Mouse (Mus musculus): ENCODE data around the gene Pawr. TPM values are rescaled to one million over a fixed set of nuclear protein-coding genes. Genes with fewer than 3 reads are reported as not detected.

Gene Pawr
- polyA plus RNA-seq, 1 experiment from 2014 or later: 12.8 TPM

GRCm38 (mm10) chr10:108328983-108329382 is 2.9 kb upstream of the Pawr start:
- Histone ChIP-seq H3K4me1 (replicated peaks; ENCODE audit: control insufficient read depth, insufficient read depth, low read length) (no peaks in the 10 kb centered on the region; the same call in 1 of the 2 replicates), H3K9me3 (ENCODE audit: control insufficient read depth, low read length) (no peaks in the 10 kb centered on the region), H3K9ac (ENCODE audit: low read depth, low read length) (no peak overlapping the region), H3K27ac (ENCODE audit: low read depth, low read length) (no peak overlapping the region), H3K27me3 (replicated peaks; ENCODE audit: control insufficient read depth, insufficient read depth, low read length) (peaks cover 6% of the 10 kb centered on the region), H3K36me3 (ENCODE audit: control insufficient read depth, insufficient read depth, low read length) (no peaks in the 10 kb centered on the region), H3K4me3 (ENCODE audit: low read depth, low read length) (no peak overlapping the region), H3K4me2 (no peak overlapping the region)
- WGBS: 86% methylated on average over 12 of the region's 12 CpGs
- DNase-seq (ENCODE audit: low spot score): no peak
- no peak for ATAC-seq (replicated peaks; ENCODE audit: low FRiP score)

GRCm38 (mm10) chr10:108329771-108330170 is 2.1 kb upstream of the Pawr start:
- Histone ChIP-seq H3K9ac (ENCODE audit: low read depth, low read length) (no peak overlapping the region), H3K27me3 (replicated peaks; ENCODE audit: control insufficient read depth, insufficient read depth, low read length) (peaks cover 6% of the 10 kb centered on the region), H3K4me1 (replicated peaks; ENCODE audit: control insufficient read depth, insufficient read depth, low read length) (no peaks in the 10 kb centered on the region; the same call in 1 of the 2 replicates), H3K36me3 (ENCODE audit: control insufficient read depth, insufficient read depth, low read length) (no peaks in the 10 kb centered on the region), H3K9me3 (ENCODE audit: control insufficient read depth, low read length) (no peaks in the 10 kb centered on the region), H3K27ac (ENCODE audit: low read depth, low read length) (no peak overlapping the region), H3K4me3 (ENCODE audit: low read depth, low read length) (no peak overlapping the region), H3K4me2 (no peak overlapping the region)
- WGBS: 76% methylated on average over 5 of the region's 5 CpGs
- DNase-seq (ENCODE audit: low spot score) (no peak), ATAC-seq (replicated peaks; ENCODE audit: low FRiP score) (no peak)

GRCm38 (mm10) chr10:108330964-108331363 is 957 bp upstream of the Pawr start:
- Histone ChIP-seq H3K36me3 (ENCODE audit: control insufficient read depth, insufficient read depth, low read length) (0 out of 2 replicates have a peak, but pooled peaks cover under 1% of the 10 kb centered on the region), H3K27ac (ENCODE audit: low read depth, low read length) (no peak overlapping the region), H3K9me3 (ENCODE audit: control insufficient read depth, low read length) (no peaks in the 10 kb centered on the region), H3K4me1 (replicated peaks; ENCODE audit: control insufficient read depth, insufficient read depth, low read length) (no peaks in the 10 kb centered on the region; the same call in 1 of the 2 replicates), H3K4me2 (peak overlapping the region; percentile 93), H3K27me3 (replicated peaks; ENCODE audit: control insufficient read depth, insufficient read depth, low read length) (peaks cover 6% of the 10 kb centered on the region), H3K4me3 (ENCODE audit: low read depth, low read length) (peak overlapping the region; percentile 79; the same call in 1 of the 2 replicates), H3K9ac (ENCODE audit: low read depth, low read length) (no peak overlapping the region)
- ATAC-seq (replicated peaks; ENCODE audit: low FRiP score) (no peak), DNase-seq (ENCODE audit: low spot score) (no peak)
- WGBS: 15% methylated on average over 10 of the region's 10 CpGs

- Histone ChIP-seq H3K27ac (ENCODE audit: low read depth, low read length) (peak overlapping the region; percentile 68), H3K4me3 (ENCODE audit: low read depth, low read length) (peak overlapping the region; percentile 79), H3K4me2 (peak overlapping the region; percentile 93), H3K27me3 (replicated peaks; ENCODE audit: control insufficient read depth, insufficient read depth, low read length) (peaks cover 6% of the 10 kb centered on the region), H3K9me3 (ENCODE audit: control insufficient read depth, low read length) (no peaks in the 10 kb centered on the region), H3K36me3 (ENCODE audit: control insufficient read depth, insufficient read depth, low read length) (0 out of 2 replicates have a peak, but pooled peaks cover 2% of the 10 kb centered on the region), H3K4me1 (replicated peaks; ENCODE audit: control insufficient read depth, insufficient read depth, low read length) (no peaks in the 10 kb centered on the region; the same call in 1 of the 2 replicates), H3K9ac (ENCODE audit: low read depth, low read length) (peak overlapping the region; percentile 82)
- ATAC-seq (replicated peaks; ENCODE audit: low FRiP score) (peak; percentile 53), DNase-seq (ENCODE audit: low spot score) (peak; percentile 68)
- WGBS: under 1% methylated on average over 100 of the region's 129 CpGs
Observed at GRCm38 (mm10) chr10:108332571-108333541, 935 bp downstream of the Pawr start.

GRCm38 (mm10) chr10:108333642-108334041 is 1.7 kb downstream of the Pawr start:
- 8% methylated on average over 12 of the region's 12 CpGs for WGBS
- H3K4me3 ChIP-seq (ENCODE audit: low read depth, low read length): peak overlapping the region; percentile 79
- ATAC-seq (replicated peaks; ENCODE audit: low FRiP score): no peak
- H3K4me2 ChIP-seq: peak overlapping the region; percentile 93
- DNase-seq (ENCODE audit: low spot score): no peak
- H3K9me3 ChIP-seq (ENCODE audit: control insufficient read depth, low read length): no peaks in the 10 kb centered on the region
- H3K27ac ChIP-seq (ENCODE audit: low read depth, low read length): no peak overlapping the region; the same call in 1 of the 2 replicates
- H3K9ac ChIP-seq (ENCODE audit: low read depth, low read length): no peak overlapping the region; the same call in 1 of the 2 replicates
- no peaks in the 10 kb centered on the region; the same call in 1 of the 2 replicates for H3K4me1 ChIP-seq (replicated peaks; ENCODE audit: control insufficient read depth, insufficient read depth, low read length)
- H3K36me3 ChIP-seq (ENCODE audit: control insufficient read depth, insufficient read depth, low read length): 0 out of 2 replicates have a peak, but pooled peaks cover 2% of the 10 kb centered on the region
- peaks cover 6% of the 10 kb centered on the region for H3K27me3 ChIP-seq (replicated peaks; ENCODE audit: control insufficient read depth, insufficient read depth, low read length)

- ATAC-seq (replicated peaks; ENCODE audit: low FRiP score) (no peak), DNase-seq (ENCODE audit: low spot score) (no peak)
- no peak overlapping the region for H3K27ac ChIP-seq (ENCODE audit: low read depth, low read length)
- no peak overlapping the region for H3K4me3 ChIP-seq (ENCODE audit: low read depth, low read length)
- H3K9ac ChIP-seq (ENCODE audit: low read depth, low read length): no peak overlapping the region
- no peaks in the 10 kb centered on the region; the same call in 1 of the 2 replicates for H3K4me1 ChIP-seq (replicated peaks; ENCODE audit: control insufficient read depth, insufficient read depth, low read length)
- 35% methylated on average over 1 of the region's 1 CpGs for WGBS
- H3K4me2 ChIP-seq: peak overlapping the region; percentile 93
- no peaks in the 10 kb centered on the region for H3K9me3 ChIP-seq (ENCODE audit: control insufficient read depth, low read length)
- H3K36me3 ChIP-seq (ENCODE audit: control insufficient read depth, insufficient read depth, low read length): 0 out of 2 replicates have a peak, but pooled peaks cover 2% of the 10 kb centered on the region
- H3K27me3 ChIP-seq (replicated peaks; ENCODE audit: control insufficient read depth, insufficient read depth, low read length): peaks cover 6% of the 10 kb centered on the region
Observed at GRCm38 (mm10) chr10:108334096-108334495, 2.2 kb downstream of the Pawr start.

- Histone ChIP-seq H3K36me3 (ENCODE audit: control insufficient read depth, insufficient read depth, low read length) (0 out of 2 replicates have a peak, but pooled peaks cover 2% of the 10 kb centered on the region), H3K27ac (ENCODE audit: low read depth, low read length) (no peak overlapping the region), H3K4me2 (no peak overlapping the region), H3K9me3 (ENCODE audit: control insufficient read depth, low read length) (no peaks in the 10 kb centered on the region), H3K4me1 (replicated peaks; ENCODE audit: control insufficient read depth, insufficient read depth, low read length) (no peaks in the 10 kb centered on the region; the same call in 1 of the 2 replicates), H3K9ac (ENCODE audit: low read depth, low read length) (no peak overlapping the region), H3K27me3 (replicated peaks; ENCODE audit: control insufficient read depth, insufficient read depth, low read length) (no peaks in the 10 kb centered on the region; the same call in 1 of the 2 replicates), H3K4me3 (ENCODE audit: low read depth, low read length) (no peak overlapping the region)
- DNase-seq (ENCODE audit: low spot score) (no peak), ATAC-seq (replicated peaks; ENCODE audit: low FRiP score) (no peak)
- 89% methylated on average over 10 of the region's 10 CpGs for WGBS
Observed at GRCm38 (mm10) chr10:108335736-108336292, 3.9 kb downstream of the Pawr start.

- ATAC-seq (replicated peaks; ENCODE audit: low FRiP score): no peak
- H3K36me3 ChIP-seq (ENCODE audit: control insufficient read depth, insufficient read depth, low read length): 0 out of 2 replicates have a peak, but pooled peaks cover 2% of the 10 kb centered on the region
- H3K4me1 ChIP-seq (replicated peaks; ENCODE audit: control insufficient read depth, insufficient read depth, low read length): no peaks in the 10 kb centered on the region; the same call in 1 of the 2 replicates
- no peak overlapping the region for H3K9ac ChIP-seq (ENCODE audit: low read depth, low read length)
- no peak for DNase-seq (ENCODE audit: low spot score)
- H3K4me3 ChIP-seq (ENCODE audit: low read depth, low read length): no peak overlapping the region
- no peak overlapping the region for H3K4me2 ChIP-seq
- H3K27me3 ChIP-seq (replicated peaks; ENCODE audit: control insufficient read depth, insufficient read depth, low read length): no peaks in the 10 kb centered on the region; the same call in 1 of the 2 replicates
- no peak overlapping the region for H3K27ac ChIP-seq (ENCODE audit: low read depth, low read length)
- H3K9me3 ChIP-seq (ENCODE audit: control insufficient read depth, low read length): no peaks in the 10 kb centered on the region
- 89% methylated on average over 9 of the region's 9 CpGs for WGBS
Observed at GRCm38 (mm10) chr10:108336581-108336980, 4.7 kb downstream of the Pawr start.

All from liver, embryonic 11.5 days (tissue).